Mouse (Mus musculus): ENCODE measurements around the gene Stard3nl.

Gene Stard3nl

DNA sequence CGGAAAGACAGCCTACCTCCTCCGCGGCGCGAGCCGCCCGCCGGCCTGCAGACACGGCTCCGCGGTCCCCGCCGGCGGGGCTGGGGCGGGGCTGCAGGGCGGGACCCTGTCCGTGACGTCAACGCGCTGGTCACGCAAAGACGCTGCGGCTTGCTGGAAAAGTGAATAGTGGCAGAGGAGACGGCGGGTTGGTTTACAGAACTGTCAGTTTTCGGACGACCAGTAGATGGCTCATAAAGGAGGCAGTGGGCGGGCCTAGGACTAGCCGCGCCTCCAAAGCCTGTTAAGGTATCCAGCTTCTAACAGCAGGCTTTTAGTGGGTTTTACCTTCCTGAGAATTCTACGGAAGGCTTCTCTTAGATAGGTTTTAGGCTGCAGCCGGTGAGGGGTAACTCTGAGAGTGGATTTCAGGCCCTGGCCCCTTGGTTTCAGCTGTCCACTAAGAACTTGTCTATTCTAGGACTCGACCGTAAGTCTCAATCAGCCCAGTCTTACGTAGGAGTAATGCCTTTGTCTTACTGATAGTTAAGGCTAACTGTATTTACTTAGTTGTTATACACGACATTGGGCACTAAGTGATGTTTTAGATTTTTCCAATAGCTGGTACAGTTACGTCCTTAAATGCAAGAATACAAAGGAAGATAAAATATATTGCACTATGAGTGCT lies at the start of gene Stard3nl:
TSS of gene Stard3nl (minus strand) at position 108 of the 667 bp plus-strand sequence.
- peak; percentile 99 for DNase-seq

DNA sequence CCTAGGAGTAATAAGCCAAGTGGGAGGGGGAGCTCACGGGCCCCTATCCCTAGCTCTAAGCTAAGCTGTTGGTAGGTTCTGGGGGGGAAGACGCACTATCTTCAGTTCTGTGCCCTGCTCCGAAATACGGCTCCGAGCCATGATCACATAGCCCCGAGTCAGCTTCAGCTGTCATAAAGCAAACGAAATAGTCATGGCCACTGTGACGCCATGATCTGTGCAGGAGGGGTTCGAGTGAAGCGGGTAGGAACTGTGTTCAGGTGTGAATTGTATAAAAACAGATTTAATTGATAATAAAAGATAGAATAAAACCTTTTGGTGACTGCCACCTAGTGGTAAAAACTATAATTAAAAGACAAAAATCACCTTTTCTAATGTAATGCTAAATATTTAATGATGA lies 42.4 kb upstream of the Stard3nl start:
- DNase-seq = peak; percentile 38 to 57

DNA sequence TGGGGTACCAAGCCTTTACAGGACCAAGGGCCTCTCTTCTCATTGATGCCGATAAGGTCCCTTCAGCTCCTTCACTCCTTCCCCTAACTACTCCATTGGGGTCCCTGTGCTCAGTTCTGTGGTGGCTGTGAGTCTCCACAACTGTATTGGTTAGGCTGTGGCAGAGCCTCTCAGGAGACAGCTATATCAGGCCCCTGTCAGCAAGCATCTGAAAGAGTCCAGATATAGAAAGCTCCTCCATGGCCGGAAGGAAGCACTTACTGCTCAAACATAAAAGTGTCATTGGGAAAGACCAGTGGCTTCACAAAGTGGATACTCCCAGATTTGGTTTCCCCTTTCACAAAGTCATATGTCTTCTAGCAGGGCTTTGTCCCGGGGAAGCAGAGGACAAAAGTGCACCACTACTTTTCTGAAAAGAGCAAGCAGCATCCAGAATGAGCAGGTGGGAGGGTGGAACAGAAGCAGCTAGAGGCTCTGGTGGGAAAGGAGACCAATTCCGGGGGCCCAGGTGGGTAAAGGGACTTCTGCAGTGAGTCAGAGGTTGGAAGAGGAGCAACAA lies 34.3 kb upstream of the Stard3nl start:
- no peak for DNase-seq

DNA sequence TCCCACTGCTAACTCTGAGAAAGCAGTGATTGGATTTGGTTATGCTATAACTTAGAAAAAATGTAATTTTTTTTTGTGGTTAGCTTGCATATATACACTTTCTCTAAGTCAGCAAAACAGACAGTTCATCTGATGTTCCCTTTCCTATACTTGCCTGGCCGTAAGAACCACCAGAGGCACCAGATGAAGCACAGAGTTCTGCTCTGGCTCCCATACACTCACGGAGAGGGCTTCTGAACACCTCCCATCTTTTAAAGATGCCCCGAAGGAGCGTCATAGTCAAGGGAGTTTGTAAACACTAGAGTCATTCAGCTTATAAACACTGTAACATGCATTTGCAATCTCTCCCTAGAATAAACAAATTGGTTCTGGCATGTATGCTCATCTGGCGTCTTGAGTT lies 32.5 kb upstream of the Stard3nl start:
- no peak for DNase-seq

DNA sequence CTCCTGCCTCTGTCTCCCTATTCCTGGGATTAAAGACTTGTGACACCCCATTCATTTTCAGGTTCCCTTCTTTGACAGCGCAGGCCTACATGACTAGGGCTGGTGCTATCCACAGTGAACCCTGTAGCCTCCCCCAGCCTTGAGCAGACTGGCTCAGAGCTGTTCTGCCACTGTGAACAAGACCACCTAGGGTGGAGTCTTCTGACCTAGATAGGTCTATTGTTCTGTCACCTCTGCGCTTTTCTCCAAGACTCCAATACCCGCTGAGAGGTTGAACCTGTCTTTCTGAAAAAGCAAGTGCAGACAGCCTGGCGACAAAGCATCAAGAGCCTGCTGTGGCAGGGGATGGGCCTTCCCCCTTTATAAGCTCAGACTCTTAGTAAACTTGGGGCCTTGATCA lies 29.0 kb upstream of the Stard3nl start:
- peak; percentile 9 to 23 for DNase-seq

DNA sequence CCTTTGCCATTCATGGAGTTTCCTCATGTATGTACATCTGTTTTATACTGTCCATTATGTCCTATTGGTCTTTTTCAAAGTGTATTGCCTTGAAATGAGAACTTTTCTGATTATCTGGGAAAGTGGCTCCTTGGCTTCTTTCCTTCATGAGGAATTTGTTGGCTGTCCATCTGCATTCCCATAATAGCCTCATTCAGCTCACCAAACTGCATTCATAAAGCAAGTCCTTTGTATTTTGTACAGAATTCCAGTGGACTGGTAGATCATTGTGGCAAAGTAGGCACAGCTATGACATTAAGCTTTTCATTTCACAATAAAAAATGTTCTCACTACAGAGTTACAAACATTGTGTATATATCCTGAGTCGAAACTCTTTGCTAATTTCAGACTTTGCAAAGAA lies 26.9 kb upstream of the Stard3nl start:
- DNase-seq = no peak

DNA sequence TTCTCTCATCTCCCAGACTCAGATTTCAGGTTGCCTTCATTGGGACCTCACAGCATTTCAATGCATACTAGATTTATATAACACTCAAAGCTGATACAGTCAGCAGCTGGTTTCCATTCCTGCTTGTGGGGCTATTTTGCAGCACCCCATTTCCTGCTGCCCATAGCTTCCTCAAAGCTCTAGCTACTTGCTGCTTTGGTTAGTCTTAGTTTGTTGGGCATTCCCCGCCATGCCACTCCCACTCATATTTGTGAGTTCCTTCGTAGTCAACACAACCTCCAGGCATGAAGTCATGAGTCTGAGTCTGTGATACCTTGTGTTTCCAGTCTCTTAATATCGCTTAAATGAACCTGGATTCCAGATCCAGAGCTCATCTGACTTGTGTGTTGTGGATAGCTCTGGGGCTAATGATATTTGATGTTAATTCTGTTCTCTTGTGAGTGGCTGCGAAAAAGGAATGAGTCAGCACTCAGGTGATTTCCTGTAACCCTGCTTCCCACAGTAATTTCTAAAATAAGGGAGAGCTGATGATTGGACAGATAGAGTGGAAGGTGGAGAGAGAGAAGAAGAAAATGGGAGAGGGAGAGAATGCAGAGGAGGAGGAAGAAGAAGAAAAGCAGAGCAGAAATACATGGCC lies 22.4 kb upstream of the Stard3nl start:
- no peak for DNase-seq

DNA sequence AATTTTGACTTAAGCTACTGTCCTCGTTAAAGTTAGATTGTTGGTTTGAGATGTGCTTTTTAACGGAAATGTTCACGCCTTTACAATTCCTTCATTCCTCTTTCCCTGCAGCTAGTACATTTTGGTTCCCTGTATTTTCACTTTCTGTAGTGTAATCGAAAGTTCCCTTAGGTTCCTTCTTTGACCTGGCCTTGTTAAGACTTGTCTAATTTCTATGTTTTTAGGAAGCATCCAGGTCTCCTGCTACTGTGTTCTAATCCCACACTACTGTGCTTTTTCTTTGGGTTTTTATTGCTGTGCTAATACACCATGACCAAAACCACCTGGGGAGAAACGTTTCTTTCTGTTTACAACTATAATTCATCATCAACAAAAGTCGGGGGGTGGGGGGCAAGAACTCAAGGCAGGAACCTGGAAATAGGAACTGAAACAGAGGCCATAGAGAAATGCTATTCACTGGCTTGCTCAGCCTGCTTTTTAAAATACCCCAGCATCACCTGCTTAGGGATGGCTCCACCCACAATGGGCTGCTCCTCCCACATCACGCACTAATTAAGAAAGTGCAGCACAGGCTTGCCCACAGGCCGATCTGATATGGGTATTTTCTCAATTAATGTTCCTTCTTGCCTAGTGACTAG lies 20.4 kb upstream of the Stard3nl start:
- no peak for DNase-seq

DNA sequence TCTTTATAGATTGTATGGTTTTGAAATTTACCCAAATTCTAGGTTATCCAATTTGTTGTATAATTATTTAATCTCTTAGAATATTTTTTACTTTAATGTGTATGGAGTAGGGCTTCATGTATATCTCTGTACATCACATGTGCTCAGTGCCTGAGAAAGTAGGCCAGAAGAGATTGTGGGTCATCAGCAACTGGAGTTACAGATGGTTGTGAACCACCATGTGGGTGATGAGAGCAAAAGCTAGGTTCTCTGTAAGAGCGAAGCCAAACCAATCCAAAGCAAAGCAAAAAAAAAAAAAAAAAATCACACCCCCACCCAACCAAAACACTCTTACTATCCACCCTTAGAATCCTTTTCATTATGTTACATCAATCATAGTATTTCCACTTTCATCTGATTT lies 19.7 kb upstream of the Stard3nl start:
- no peak for DNase-seq

DNA sequence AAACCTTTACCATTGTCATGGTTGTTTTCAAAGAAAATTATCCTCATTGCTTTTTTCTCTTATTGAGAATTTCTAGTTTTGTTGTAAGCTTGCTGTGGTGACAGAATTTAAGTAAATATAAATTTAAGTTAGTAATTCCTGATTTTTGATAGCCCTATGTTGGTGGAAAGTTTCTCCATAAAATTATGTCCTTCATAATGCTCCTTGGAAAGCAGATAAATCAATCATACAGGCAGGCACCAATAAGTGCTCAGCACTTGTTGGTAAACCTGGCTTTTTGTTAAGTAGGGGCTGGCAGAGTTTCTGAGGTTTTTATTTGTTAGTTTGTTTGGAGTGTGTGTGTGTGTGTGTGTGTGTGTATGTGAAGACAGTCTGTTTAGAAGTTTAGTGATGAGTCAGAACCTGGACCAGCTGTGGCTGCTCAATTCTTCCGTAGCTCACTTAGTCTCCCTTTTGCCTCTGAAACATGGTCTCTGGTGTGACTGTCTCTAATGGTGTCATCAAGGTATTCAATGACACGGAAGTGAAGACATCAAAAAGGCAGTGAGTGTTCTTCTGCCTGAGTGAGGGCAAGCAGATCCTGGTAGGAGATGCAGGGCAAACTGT lies 16.8 kb upstream of the Stard3nl start:
- no peak for DNase-seq

DNA sequence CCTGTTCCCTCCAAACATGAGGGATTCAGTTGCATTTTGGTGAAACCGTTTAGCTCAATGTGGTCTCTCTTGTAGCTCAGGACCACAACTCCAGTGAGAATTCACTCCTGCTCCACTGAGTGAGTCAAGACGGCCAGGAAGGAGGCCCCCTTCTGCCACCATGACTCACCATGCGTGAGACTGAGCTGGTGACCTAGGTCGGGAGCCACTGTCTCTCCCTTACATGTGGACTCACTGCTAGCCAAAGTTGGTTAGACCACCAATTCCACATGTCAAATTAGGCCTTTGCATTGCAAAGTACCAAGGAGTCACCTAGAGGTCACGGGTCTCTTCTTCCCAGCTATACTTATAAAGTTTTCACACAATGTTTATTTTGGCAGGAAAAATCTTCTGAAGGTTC lies 16.3 kb upstream of the Stard3nl start:
- no peak for DNase-seq

DNA sequence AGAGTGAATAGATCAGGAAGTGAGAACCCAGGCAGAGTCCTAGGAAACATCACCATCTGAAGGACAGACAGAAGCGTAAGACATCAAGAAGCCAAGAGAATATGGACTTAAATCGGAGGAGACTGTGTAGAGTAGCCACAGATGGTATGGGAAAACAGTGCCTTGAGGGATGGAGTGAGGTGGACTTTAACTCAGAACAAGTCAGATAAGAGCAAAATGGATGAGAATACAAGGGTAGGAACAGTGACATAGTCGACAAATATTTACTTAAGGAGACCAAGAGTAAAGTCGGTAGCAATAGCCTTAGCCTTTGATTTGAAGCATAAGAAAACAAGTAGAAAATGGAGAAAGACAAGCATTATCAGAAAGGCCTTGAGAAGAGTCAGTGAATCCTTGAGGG lies 15.1 kb upstream of the Stard3nl start:
- no peak for DNase-seq

DNA sequence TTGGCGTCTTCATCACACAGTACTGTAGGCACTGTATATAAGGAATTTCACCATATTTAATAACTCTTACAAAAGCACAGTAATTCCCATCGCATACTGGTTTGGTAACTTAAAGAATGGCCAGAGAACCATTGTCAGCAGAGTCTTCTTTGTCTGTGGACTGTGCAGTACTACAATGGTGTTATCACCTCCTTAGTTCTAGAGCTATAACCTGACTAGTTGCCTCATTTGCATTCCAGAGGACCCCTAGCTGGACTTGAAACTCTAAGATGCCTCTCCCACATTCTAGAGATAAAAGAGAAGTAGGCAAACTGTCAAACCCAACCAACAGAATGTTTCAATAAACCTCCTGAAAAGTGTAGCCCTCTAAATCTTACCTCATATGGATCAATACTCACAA lies 12.4 kb upstream of the Stard3nl start:
- DNase-seq = no peak

DNA sequence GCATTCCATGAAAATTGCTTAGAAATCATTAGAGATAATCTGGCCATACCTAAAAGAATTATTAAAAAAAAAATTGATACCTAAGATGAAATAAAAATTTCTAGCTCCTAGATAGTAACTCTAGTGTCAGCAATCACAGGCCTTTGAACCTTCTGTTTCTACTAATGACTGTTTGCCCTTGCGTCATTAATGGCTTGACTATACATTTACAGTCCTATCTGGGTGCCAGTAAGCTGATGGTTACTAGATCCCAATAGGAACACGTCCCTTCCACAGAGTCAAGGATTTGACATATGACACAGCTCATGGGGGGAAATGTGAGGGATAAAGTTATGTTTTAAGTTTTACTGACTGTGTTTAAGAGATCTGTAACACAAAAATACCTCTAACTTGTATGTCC lies 9.0 kb upstream of the Stard3nl start:
- DNase-seq = no peak

DNA sequence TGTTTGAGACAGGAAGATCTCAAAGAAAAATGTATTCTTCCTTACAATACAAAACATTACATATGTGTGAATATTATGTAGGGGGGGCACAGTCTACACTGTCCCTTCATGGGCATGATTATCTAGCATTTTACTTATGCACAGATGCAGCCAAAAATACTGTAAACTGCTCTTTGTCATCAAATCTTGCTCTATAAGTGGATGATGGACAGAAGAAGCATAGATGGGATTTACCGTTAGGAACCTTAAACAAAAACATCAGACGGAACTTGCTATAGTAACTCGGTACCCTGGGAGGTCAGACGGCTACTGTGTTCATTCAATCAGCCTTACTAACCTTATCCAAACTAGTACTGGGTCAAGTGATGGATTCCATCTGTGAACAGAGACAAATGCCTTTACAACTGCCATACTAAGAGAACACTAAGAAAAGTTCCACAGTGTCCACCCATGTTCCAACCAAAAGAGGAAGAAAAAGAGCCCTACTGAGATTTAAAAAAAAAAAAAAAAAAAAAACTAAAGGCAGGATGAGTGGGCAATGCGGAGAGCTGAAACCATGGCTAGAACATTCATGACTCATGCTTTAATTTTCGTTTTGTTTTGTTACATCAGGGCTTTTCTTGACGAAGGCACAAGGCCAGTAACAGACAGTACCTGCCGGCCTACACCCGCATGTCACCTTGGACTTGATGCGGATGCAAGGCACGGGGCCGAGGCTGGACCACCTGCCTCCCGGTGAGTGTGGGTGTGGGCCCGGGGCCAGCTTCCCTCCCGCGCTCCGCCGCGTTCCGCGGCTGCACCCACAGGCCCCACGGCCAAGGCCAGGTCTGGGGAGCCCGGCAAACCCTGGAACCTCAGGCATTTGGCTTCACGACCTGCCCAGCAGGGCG lies 552 bp downstream of the Stard3nl start:
- DNase-seq = no peak

DNA sequence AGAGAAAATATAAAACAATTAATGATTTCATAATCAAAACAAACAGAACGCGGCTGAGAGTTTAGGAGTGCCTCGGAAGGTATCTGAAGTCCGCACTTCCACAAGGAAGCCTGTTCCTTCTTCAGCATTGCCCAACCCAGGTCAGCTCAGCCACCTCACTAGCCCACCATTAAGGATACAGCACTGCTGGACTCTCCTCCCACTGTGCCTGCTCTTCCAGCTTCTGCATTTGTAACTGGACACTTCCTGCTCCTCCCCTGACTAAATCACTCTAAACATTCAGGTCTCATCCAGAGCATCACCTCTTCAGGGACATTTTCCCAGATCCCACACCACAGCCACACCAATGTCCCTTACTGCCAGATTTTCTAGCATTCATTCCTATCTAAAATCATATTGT lies 1.4 kb downstream of the Stard3nl start:
- peak in 1 of 2 experiments; percentile 37 for DNase-seq

DNA sequence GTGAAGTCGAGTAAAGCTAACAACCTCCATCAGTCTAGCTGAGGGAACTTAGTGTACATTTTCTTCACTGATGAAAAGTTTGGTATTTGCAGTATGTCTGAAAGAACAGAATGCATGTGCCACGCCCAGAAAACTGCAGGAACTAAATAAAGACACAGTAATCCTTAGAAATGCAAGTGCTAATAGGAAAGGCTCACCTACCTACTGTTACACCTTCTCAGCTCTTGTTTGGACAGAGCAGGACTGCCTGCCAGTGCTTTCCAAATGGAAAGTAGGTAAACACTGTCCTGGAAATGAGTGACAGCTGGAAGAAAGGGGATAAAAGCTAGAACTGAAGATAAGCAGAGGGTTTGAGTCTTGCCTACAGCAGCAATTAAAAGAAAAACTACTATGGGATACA lies 1.9 kb downstream of the Stard3nl start:
- DNase-seq = no peak

DNA sequence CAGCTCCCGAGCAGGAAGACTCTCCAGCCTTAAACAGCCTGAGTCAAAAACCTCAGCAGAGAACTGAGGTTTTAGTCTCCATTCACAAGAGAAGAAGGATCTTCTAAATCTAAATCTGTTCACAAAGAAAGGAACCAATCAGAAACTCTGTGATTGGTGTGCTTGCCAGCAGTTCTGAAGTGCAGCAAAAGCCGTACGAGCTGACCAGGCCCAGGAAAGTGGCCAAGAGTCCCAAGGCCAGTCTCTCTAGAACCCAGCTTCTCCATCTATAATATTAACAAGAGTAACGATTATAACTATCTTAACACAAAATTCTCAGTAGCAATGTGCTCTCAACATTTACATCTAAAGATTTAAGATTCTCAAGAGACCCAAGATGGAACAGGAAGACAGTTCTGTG lies 4.0 kb downstream of the Stard3nl start:
- DNase-seq = no peak

DNA sequence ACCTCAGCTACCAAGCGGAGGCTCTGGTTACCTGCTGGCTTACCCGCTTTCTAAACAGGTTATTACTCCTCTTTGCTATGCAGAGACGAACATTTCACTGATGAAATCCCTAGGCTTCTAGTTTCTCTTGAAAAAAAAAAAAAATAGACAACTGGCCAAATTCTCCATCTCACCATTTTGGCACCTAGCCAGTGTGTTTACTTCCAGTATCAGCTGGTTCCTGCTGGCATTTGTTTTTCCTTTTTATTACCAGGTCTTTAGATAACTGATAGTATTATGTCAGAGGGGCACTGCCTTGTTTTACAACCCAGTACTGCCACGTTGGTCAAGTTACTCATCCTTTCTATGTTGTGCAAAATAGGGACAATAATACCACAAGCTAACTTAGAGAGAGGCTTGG lies 5.3 kb downstream of the Stard3nl start:
- no peak for DNase-seq

DNA sequence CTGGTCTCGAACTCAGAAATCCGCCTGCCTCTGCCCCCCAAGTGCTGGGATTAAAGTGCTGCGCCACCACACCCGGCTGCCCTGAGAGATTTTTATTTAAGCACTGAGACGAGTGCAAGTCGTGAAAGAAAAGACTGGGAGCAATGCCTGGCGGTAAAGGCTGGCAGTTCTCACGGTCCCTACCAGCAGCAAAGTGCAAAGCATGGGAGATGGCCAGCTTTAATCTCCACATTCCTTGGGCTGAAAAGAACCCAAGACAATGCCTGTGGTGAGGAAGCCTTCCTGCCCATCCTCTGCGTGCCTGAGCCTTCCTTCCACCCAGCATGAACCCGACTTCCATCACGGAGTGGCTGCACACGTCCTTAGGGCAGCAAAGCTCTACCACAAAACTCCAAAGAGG lies 5.7 kb downstream of the Stard3nl start:
- DNase-seq = peak in 1 of 2 experiments; percentile 33

DNA sequence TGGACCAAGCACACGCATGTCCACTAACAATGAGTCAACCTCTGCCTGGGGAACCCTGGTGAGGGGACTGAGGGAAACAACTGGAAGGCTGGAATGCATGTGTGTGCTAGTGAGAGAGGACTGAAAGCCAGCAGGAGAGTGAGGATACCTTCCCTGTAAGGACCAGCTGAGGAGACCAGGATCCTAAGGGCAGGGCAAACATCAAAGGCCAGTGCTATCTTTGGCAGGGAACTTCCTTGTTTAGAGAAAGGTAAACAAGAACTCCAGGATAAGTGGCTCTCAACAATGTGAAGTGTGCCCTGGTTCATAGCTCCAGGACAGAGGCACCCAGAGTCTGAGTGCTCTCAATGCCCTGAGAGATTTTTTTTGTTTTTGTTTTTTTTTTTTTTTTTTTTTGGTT lies 6.2 kb downstream of the Stard3nl start:
- no peak for DNase-seq

DNA sequence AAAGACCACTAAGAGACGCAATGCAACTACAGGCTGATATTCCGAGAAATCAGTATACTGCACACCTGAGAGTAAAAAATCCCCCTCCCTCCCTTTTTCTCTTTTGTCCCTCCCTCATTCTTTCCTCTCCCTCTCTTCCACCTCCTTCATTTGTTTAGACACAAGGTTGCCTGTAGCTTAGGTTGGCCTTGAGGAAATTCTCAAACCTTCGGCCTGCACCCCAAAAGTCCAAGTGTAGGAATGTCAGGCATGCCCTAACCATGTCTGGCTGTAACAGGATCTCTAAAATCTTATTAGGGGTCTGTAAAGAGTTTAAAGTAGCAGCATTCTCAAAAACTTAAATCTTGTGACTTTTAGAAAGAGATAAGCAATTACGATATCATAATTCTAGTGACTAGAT lies 10.4 kb downstream of the Stard3nl start:
- no peak for DNase-seq

Measured in cerebellum, postnatal 25 days (tissue).